Mouse (Mus musculus): ENCODE measurements around the gene Bcl9.

Bcl9 gene

GRCm38 (mm10) chr3:97167126-97167525, 130.6 kb downstream of the Bcl9 start:
- ChIA-PET CTCF (interaction anchor here in 1 of 4 experiments (0.6 to 1.3 kb wide), 4 partner anchors 8 to 231 kb away, joined by 3 to 5 read pairs (median 3); partner anchors contain the start of gene Acp6), POLR2A (interaction anchor here in 3 of 4 experiments (1.0 to 2.3 kb wide), 7 partner anchors 8 to 43 kb away, joined by 3 to 17 read pairs (median 4); partner anchors contain the start of gene Acp6 (in 2 of the 3))

GRCm38 (mm10) chr3:97164477-97164876, 133.2 kb downstream of the Bcl9 start:
- POLR2A ChIA-PET = interaction anchor here in 2 of 4 experiments (1.1 to 1.5 kb wide), 7 partner anchors 10 to 356 kb away, joined by 3 to 15 read pairs (median 3); no protein-coding TSS in a partner anchor
- CTCF ChIA-PET = no interaction called here

- ChIA-PET CTCF (interaction anchor here in 1 of 4 experiments (0.6 kb wide), 1 partner anchor 12 kb away, joined by 6 read pairs; no protein-coding TSS in a partner anchor), POLR2A (interaction anchor here in 3 of 4 experiments (0.6 to 1.4 kb wide), 5 partner anchors 10 to 40 kb away, joined by 4 to 11 read pairs (median 5); no protein-coding TSS in a partner anchor)
These were observed 135.9 kb downstream of the Bcl9 start for GRCm38 (mm10) chr3:97161773-97162172.

GRCm38 (mm10) chr3:97160908-97161307, 136.8 kb downstream of the Bcl9 start:
- ChIA-PET POLR2A (interaction anchor here (0.6 to 1.4 kb wide), 14 partner anchors 8 to 540 kb away, joined by 3 to 11 read pairs (median 3); no protein-coding TSS in a partner anchor), CTCF (interaction anchor here in 1 of 4 experiments (0.7 kb wide), 1 partner anchor 131 kb away, joined by 5 read pairs; no protein-coding TSS in a partner anchor)

GRCm38 (mm10) chr3:97159986-97160385, 137.7 kb downstream of the Bcl9 start:
- ChIA-PET CTCF (no interaction called here), POLR2A (interaction anchor here in 3 of 4 experiments (0.8 to 2.7 kb wide), 13 partner anchors 7 to 485 kb away, joined by 3 to 24 read pairs (median 8); no protein-coding TSS in a partner anchor)

- ChIA-PET POLR2A (interaction anchor here (0.5 to 2.7 kb wide), 30 partner anchors 8 to 1189 kb away, joined by 3 to 24 read pairs (median 4); no protein-coding TSS in a partner anchor), CTCF (interaction anchor here in 2 of 4 experiments (0.6 to 0.8 kb wide), 4 partner anchors 8 to 145 kb away, joined by 3 to 6 read pairs (median 4); no protein-coding TSS in a partner anchor)
These were observed 138.2 kb downstream of the Bcl9 start for GRCm38 (mm10) chr3:97159509-97159850.

- CTCF ChIA-PET = interaction anchor here in 2 of 4 experiments (0.6 to 1.2 kb wide), 5 partner anchors 9 to 145 kb away, joined by 3 to 6 read pairs (median 3); no protein-coding TSS in a partner anchor
- POLR2A ChIA-PET = interaction anchor here (0.5 to 2.7 kb wide), 44 partner anchors 8 to 1190 kb away, joined by 3 to 24 read pairs (median 3); partner anchors contain the start of gene Rbm8a (in 1 of the 4)
These were observed 138.9 kb downstream of the Bcl9 start, which contains the start of gene Acp6 for GRCm38 (mm10) chr3:97158611-97159508. Gene Acp6, plus strand, starts transcription at chr3:97158777.

GRCm38 (mm10) chr3:97157958-97158599, 139.6 kb downstream of the Bcl9 start:
- POLR2A ChIA-PET = interaction anchor here (0.6 to 2.7 kb wide), 29 partner anchors 9 to 833 kb away, joined by 3 to 24 read pairs (median 4); partner anchors contain the start of genes Bcl9 (in 1 of the 4) and Rbm8a (in 1 of the 4)

GRCm38 (mm10) chr3:97157308-97157707, 140.4 kb downstream of the Bcl9 start:
- ChIA-PET POLR2A (interaction anchor here in 1 of 4 experiments (0.7 to 2.6 kb wide), 5 partner anchors 14 to 505 kb away, joined by 4 to 11 read pairs (median 4); partner anchors contain the start of gene Bcl9), CTCF (no interaction called here)

More at GRCm38 (mm10) chr3:97157958-97158599, 139.6 kb downstream of the Bcl9 start:
- CTCF ChIA-PET = interaction anchor here in 1 of 4 experiments (0.7 to 1.2 kb wide), 2 partner anchors 9 to 39 kb away, joined by 3 read pairs; no protein-coding TSS in a partner anchor

GRCm38 (mm10) chr3:97156431-97156830, 141.3 kb downstream of the Bcl9 start:
- POLR2A ChIA-PET = interaction anchor here in 1 of 4 experiments (0.6 to 0.7 kb wide), 2 partner anchors 22 to 414 kb away, joined by 4 to 5 read pairs; no protein-coding TSS in a partner anchor
- CTCF ChIA-PET = no interaction called here

Data from embryonic stem cell, embryonic (primary cell).